Mouse (Mus musculus) cerebellum, adult 2 months (tissue): ENCODE measurements around the gene Fcgr1. TPM values are rescaled to one million over a fixed set of nuclear protein-coding genes. Genes with fewer than 3 reads are reported as not detected.
"Not testable (repeated sequence)": the region's sequence is repeated elsewhere in the genome, so short reads cannot be mapped to it uniquely, and the experiment has no call there.

Source experiments
- DNase-seq, 2 experiments: peaks; one replicate each; pipeline ENCODE4 v3.0.0; 2021
- H3K27ac ChIP-seq: fragments of 200-500 bp; 2 replicates; pipeline ENCODE4 v1.5.1; 2012; ENCODE audit warnings: low read length, control low read depth, inconsistent platforms; ENCODE audit not compliant: insufficient read depth
- H3K27me3 ChIP-seq: fragments of 200-500 bp; 2 replicates; pipeline ENCODE4 v1.6.1; 2012; ENCODE audit warnings: inconsistent platforms, mild to moderate bottlenecking, low read length, moderate library complexity; ENCODE audit not compliant: control insufficient read depth, insufficient read depth
- H3K4me1 ChIP-seq: fragments of 200-500 bp; 2 replicates; pipeline ENCODE4 v1.6.1; 2011; ENCODE audit warnings: low read length; ENCODE audit not compliant: control insufficient read depth, insufficient read depth
- H3K4me3 ChIP-seq: fragments of 200-500 bp; replicated peaks from 2 replicates; pipeline ENCODE3; 2011; ENCODE audit warnings: mild to moderate bottlenecking, low read depth, low read length, control low read depth; ENCODE audit not compliant: insufficient read depth
- CTCF ChIP-seq: fragments of 200-500 bp; IDR thresholded peaks from 2 replicates; pipeline ENCODE4 v1.5.1; 2011; ENCODE audit warnings: low read depth, mild to moderate bottlenecking, control low read depth, low read length, moderate library complexity, borderline replicate concordance; ENCODE audit not compliant: insufficient read depth
- POLR2A ChIP-seq: fragments of 200-500 bp; IDR thresholded peaks from 2 replicates; pipeline ENCODE4 v1.6.1; 2011; ENCODE audit warnings: low read length, control low read depth, borderline replicate concordance; ENCODE audit not compliant: insufficient read depth
- WGBS: fragments of 180-500 bp; shearing (Covaris S2); methylation state at CpG from one replicate; pipeline ENCODE4 v1.1.7; 2018; 5-methylcytosine and 5-hydroxymethylcytosine counted together
- polyA plus RNA-seq: library from polyadenylated mRNA; depleted of rRNA; stranded (reverse); fragments of >200 nt; gene quantifications from 2 replicates; pipeline ENCODE4 v1.2.3, GENCODE M21; 2012; rRNA removed

Gene Fcgr1
- polyA plus RNA-seq: 2.0 TPM in 2 replicates

DNA sequence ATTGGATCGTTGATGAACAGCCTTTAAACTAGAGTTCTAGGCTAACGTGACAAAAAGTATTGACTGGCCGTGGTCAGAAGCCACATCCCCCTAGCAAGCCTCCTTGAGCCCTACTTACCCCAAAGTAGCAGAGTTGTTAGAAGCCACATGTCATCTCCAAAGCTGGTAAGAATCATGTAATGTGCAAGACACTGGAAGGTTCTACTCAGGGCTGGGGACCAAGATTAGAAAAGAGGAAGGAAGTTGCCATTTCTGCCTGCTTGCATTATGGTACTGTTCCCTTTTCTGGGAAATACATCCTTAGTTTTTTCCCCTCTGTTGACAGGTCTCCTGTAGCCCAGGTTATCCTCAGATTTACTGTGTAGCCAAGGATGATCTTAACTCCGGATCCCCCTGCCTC lies at the start of gene Fcgr1:
Gene Fcgr1 (minus strand): TSS at position 183 of the 400 bp plus-strand sequence.
- Histone ChIP-seq H3K4me3 (no peak within 1 kb of the TSS), H3K27me3 (no peaks in the 10 kb centered on the region), H3K4me1 (no peaks in the 10 kb centered on the region), H3K27ac (no peak within 1 kb of the TSS)
- no peak for DNase-seq
- 85% methylated on average over 4 of the region's 4 CpGs for WGBS
- TF ChIP-seq CTCF: no peak
- TF ChIP-seq POLR2A: no peak

DNA sequence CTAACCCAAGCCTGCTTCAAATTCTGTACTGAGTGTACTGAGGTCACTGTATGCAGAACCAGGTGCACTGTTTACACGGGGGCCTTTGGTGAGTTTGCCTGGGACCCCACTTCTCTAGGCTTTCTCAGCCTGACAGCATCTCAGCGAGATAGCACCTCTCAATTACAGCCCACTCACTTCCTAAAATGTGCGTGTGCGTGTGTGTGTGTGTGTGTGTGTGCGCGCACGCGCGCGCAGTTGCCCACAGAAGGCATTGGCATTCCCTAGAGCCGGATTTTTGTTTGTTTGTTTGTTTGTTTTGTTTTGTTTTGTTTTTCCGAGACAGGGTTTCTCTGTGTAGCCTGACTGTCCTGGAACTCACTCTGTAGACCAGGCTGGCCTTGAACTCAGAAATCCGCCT lies 48.9 kb upstream of the Fcgr1 start:
- H3K4me1 ChIP-seq, H3K4me3 ChIP-seq, H3K27ac ChIP-seq, H3K27me3 ChIP-seq, DNase-seq: not testable (repeated sequence)
- WGBS: 67% methylated on average over 13 of the region's 13 CpGs

DNA sequence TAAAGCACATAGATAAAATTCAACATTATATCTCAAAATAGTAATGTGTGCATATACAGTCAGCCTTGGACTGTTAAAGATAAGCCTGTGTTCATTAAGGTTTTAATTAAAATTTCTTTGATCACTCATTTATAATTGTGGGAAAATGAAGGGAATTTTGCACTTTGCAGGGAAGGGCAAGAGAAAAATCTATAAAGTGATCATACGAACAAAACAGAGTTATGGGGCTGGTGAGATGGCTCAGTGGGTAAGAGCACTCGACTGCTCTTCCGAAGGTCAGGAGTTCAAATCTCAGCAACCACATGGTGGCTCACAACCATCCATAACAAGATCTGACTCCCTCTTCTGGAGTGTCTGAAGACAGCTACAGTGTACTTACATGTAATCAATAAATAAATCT lies 48.3 kb upstream of the Fcgr1 start:
- H3K4me3 ChIP-seq, DNase-seq, H3K27ac ChIP-seq, H3K4me1 ChIP-seq, H3K27me3 ChIP-seq: not testable (repeated sequence)
- 32% methylated on average over 3 of the region's 3 CpGs for WGBS

DNA sequence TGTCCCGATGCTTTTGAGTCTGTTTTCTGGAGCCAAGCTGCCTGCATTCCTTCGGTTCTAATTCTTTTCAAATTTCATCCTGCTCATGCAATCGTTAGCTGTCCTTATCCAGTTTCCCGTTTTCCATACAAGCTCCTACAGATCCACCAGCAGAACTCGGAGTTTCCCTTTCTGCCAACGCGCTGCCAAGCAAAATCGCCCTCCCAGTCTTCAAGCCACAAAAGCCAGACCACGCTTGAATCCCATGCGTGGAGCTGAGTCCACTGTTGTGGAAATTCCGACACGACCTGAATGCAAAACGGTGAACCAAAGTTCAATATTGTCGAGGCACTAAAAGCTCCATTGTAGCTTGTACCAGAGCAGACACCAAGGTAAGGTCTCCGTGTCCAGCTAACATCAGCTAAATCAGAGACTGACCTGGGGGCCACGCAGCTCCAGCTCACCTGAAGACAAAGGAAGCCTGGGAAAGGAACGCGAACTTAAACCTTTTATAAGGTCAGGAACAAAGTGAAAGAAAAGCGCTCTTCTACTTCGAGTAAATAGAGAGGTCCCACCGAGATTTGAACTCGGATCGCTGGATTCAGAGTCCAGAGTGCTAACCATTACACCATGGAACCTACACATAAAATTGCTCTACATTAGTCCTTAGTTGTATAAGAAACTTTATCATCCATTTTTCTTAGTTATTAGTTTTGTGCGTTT lies 47.0 kb upstream of the Fcgr1 start:
- TF ChIP-seq CTCF (no peak), POLR2A (no peak)
- Histone ChIP-seq H3K27me3 (no peaks in the 10 kb centered on the region; the same call in 1 of the 2 replicates), H3K4me1 (no peaks in the 10 kb centered on the region), H3K27ac (no peak overlapping the region), H3K4me3 (no peak overlapping the region)
- WGBS: 5% methylated on average over 24 of the region's 24 CpGs
- peak in 1 of 2 experiments; percentile 21 for DNase-seq

DNA sequence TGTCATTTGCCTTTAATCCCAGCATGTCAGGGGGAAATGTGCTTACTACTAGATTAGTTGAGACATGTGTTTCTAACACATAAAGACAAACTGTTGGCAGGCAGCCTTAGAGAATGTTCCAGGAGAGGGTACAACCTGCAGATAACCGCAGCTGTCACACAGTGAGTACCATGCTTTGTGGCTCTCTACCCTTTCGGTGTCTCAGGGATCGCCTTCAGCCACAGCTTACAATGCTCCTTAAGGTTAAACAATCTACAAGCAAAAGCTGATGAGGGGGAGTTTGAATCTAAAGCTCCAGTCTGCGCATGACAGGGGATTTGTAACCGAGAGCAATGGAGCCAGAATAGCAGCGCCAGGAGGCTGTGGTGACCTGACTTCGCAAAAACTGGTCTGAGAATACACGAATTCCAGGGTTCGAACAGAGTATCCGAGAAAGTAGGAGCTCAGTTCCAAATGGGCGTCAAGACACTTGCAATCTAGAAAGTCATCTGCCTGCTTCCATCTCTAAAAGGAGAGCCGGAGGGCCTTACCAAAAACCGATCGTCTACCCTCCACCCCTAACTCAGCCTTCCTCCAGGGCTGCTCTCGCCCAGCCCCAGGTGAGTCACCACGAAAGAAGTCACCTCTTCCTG lies 45.2 kb upstream of the Fcgr1 start:
- no peak for TF ChIP-seq CTCF
- TF ChIP-seq POLR2A: no peak
- no peak for DNase-seq

DNA sequence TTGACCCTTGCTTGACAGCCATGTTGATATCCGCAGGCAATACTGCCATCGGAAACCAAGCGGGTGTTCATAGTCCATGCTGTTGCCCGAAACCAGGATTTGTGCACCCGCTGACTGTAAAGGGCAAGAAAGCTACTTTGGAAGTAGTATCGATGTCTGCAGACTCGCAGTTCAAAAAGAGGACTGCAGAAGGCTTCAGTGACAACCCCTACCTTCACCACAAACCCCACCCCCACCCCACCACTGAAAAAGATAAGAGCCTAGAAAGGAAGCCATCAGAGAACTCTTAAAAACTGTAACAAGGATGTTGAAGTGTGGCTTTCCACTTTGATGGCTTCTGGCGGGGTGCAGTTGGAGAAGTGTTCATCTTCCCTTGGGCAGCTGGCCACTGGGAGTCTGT lies 44.3 kb upstream of the Fcgr1 start:
- no peak overlapping the region for H3K27ac ChIP-seq
- no peak overlapping the region for H3K4me3 ChIP-seq
- 91% methylated on average over 8 of the region's 8 CpGs for WGBS
- no peak for TF ChIP-seq POLR2A
- no peak for TF ChIP-seq CTCF
- no peak for DNase-seq
- H3K27me3 ChIP-seq: peaks cover 2% of the 10 kb centered on the region; the same call in 1 of the 2 replicates
- no peaks in the 10 kb centered on the region for H3K4me1 ChIP-seq

More for the DNA sequence above, 45.2 kb upstream of the Fcgr1 start:
- Histone ChIP-seq H3K27me3 (no peaks in the 10 kb centered on the region; the same call in 1 of the 2 replicates), H3K27ac (no peak overlapping the region), H3K4me3 (no peak overlapping the region), H3K4me1 (no peaks in the 10 kb centered on the region)
- WGBS: 43% methylated on average over 16 of the region's 16 CpGs

DNA sequence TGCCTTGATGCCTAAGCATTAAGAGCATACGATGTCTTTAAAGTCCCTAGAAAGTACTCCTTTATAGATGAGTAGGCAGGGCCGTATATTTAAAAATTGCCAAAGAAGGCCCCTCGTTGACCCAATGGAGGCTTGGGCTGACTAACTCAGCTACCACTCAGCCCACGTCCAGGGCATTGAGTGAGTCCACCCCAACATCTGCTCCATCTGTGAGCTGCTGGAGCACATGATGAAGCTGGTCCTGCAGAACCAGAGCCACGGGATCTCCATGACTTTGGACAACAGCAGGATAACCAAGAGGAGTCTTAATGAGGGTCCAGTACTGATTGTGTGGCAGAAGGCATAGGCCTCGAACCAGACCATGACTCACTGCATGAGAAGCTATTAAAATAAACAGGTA lies 43.5 kb upstream of the Fcgr1 start:
- WGBS: 88% methylated on average over 6 of the region's 6 CpGs
- no peak for DNase-seq
- Histone ChIP-seq H3K27me3 (peaks cover 3% of the 10 kb centered on the region; the same call in 1 of the 2 replicates), H3K27ac (no peak overlapping the region), H3K4me3 (no peak overlapping the region), H3K4me1 (no peaks in the 10 kb centered on the region)
- TF ChIP-seq POLR2A (no peak), CTCF (no peak)

DNA sequence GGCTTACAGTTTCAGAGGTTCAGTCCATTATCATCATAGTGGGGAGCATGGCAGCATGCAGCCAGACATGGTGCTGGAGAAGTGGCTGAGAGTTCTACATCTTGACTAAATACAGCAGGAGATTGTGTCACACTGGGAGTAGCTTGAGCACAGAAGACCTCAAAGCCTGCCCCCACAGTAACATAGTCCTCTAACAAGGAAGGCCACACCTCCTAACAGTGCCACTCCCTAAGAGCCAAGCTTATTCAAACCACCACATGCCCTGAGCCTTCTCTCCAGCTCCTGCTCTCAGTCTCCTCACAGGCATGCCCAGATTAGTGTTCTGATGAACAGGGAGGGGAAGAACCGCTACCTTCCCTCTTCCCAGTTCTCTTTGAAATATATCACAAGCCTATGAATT lies 42.9 kb upstream of the Fcgr1 start:
- 84% methylated on average over 1 of the region's 1 CpGs for WGBS
- TF ChIP-seq POLR2A (no peak), CTCF (no peak)
- H3K27ac ChIP-seq: no peak overlapping the region
- no peak for DNase-seq
- H3K4me3 ChIP-seq: no peak overlapping the region
- peaks cover 6% of the 10 kb centered on the region; the same call in 1 of the 2 replicates for H3K27me3 ChIP-seq
- no peaks in the 10 kb centered on the region for H3K4me1 ChIP-seq
